Mouse (Mus musculus): Measurements from ENCODE around the gene Kdm2b.

Gene Kdm2b

GRCm38 (mm10) chr5:122890396-122890795 lies 99.2 kb downstream of the Kdm2b start:
- no peak for DNase-seq (ENCODE audit: low spot score)

DNA sequence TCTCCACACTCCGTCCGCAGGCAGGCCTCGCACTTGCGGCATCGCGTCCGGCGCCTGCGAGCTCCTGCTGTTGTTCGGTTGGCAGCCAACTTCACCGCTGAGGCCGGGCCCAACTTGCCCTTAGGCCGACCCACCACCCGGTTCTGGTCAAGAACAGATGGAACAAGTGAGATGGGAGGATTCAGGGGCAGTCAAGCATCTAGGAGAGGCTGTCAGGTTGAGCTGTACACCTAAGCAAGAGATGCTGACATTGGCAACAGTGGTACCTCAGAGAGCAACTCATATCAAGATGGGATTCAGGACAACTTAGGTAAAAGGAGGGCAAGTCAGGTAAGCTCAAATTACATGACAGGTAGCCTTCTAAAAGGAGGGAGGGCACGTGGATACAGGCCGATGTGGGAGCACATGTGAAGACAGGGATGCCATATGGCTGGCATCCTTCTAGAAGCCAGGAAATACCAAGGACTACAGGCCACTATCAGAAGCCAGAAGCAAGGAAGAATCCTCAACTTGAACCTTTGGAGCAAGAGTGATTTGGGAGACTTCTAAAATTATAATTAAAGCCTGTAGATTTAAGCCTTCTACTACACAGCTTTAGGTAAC lies 100.9 kb downstream of the Kdm2b start:
- DNase-seq (ENCODE audit: low spot score): no peak

DNA sequence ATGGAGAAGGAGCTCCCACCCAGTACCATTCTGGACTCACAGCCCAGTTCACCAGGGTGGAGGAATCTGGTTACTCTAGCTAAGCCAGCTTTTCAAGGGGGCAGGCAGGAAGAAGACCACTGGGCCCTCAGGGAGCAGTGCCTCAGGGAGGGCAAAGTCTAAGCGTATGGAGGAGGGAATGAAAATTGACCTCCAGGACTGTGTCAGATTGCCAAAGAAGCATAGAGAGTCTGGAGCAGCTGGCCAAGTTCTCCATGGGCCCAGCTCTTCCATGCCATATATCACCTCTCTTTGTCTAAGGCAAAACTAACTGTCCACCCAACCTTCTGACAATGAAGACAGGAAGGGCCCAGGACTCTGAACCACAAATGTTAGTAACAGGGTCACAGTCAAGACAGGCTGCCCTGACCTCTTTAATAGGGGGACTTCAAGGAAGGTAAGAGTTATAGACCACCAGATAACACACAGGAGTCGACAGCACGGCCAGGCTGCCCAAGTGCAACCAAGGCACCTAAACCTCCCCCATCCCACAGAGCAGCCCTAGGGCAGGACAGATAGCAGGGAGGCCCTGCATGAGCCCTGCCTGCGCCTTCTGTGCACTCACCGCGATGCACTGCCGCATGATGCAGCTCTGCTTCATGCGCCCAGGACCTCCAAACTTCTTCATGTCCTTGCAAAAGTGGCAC lies 101.6 kb downstream of the Kdm2b start:
- no peak for DNase-seq (ENCODE audit: low spot score)

DNA sequence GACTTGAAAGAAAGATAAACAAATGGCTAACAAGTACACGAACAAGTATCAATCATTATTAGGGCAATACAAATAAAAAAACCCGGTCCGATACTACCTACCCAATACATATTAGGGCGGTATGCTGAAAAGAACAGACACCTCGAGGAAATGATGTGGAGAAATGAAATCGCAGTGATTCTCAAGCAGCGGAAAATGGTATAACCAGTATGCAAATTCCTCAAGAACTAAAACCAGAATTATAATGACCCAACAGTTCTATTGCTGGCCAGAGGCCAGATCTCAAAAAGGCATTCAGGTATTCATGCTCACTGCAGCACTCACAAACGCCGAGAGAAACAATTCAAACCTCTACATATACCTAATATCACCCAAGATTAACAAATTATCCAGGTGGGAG lies 102.6 kb downstream of the Kdm2b start:
- no peak for DNase-seq (ENCODE audit: low spot score)

- DNase-seq (ENCODE audit: low spot score): no peak
Observed at GRCm38 (mm10) chr5:122884594-122885348, 104.9 kb downstream of the Kdm2b start.

DNA sequence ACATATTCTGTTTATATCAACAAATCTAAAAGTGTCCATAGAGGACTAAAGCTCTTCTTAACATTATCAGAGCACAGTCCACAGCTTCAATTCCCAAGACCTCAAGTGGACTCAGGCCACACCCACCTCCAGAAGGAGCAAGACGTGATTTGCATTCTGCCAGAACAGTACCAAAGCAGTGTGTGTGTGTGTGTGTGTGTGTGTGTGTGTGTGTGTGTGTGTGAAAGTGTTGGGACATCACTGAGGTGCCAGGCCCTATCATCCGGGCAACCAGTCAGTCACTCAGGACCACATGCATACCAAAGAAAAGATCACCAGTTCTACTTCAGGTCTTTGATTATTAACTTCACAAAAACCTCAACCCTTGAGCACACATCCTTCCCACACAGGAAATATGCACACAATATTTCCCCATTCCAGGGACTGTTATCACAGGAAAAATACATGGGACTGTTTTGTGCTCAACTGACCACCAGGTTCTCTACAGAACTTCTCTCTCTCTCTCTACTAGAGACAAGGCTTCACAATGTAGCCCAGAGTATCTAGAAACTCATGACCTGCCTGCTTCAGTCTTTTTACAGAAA lies 105.9 kb downstream of the Kdm2b start:
- DNase-seq (ENCODE audit: low spot score): no peak

DNA sequence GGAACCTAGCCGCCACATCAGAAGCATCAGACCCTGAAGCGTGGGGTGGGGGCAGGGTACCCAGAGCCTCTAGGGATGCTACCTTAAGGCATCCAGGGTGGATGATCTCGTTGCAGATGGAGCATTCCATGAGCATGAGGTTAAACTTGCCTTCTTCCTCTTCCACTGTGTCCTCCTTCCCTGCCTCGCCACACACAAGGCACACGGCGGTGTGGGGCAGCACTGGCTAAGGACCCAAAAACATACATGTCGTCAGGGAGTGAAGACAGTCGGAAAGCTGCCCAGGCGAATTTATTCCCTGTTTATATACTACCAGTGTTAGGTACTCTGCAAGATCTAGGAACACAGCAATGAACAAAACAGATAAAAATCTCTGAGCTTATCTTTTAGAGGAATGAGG lies 106.4 kb downstream of the Kdm2b start:
- no peak for DNase-seq (ENCODE audit: low spot score)

DNA sequence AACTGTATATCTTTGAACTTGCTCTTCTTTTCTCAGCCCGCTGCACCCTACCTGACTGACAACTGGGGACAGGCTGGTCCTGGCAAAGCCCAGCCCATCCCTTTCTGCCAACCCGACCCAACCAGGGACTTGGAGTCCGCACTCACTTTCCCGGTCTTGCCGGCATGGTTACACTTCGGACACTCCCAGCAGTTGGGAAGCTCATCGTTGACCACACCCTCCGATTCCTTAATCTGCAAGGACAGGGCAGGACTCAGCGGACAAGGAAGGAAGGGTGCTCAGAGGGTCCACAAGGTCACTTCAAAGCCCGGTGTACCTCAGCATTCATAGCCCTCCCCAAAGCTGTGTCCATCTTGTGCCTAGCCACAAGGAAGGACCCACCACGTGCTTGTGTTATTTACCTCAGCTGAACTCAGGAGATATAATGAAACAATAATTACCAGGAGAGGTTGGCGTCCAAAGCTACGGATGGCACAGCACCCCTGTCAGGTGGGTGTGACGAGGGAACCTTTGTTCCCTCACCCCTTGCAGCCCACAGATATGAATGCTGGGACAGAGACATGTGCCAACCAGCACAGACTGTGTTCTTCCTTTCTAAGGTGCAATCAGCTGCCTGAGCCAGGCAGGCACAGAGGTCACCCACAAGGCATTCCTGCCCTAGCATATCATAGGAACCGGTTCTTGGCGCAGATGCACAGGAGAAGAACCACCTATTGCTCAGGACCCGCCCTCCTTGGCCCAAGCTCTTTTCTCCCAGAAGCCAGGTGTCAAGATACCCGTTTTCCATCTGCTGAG lies 107.2 kb downstream of the Kdm2b start:
- no peak for DNase-seq (ENCODE audit: low spot score)

DNA sequence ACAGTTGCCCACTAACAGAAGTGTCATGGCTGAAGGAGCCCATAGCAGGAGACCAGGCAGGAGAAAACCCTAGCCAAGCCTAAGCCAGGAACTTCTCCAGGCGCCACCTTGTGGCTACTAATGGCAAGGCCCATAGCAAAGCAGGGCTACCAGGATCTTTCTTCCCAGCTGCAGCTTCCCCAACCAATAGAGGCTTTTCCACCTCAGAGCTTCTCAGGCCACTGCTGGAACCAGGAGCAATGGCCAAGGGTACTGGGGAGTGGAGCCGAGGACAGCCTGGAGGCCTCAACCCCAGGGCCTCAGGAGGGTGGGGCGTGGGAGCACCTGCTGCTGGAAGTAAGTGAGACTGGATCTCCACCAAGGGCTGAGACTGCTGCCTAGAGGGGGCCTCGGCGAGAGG lies 108.3 kb downstream of the Kdm2b start:
- no peak for DNase-seq (ENCODE audit: low spot score)

- DNase-seq (ENCODE audit: low spot score): no peak
Observed at GRCm38 (mm10) chr5:122880241-122880980, 109.2 kb downstream of the Kdm2b start.

DNA sequence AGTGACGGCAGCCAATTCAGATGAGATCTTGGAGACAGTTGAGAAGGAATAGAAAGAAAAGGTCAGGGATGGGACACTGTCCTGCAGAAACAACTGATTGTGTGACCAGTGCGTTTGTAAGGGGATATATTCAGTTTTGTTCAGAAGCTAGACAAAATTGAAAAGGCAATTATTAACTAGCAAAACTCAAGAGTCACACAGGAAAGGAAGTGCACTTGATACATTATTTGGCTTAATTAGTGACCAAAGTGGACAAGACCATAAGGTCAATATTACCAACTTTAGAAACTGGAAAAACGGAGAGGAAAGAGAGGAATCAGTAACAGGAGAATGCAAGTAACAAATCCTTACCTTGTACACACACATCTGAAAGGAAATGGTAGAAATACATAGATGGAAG lies 113.0 kb downstream of the Kdm2b start:
- no peak for DNase-seq (ENCODE audit: low spot score)

DNA sequence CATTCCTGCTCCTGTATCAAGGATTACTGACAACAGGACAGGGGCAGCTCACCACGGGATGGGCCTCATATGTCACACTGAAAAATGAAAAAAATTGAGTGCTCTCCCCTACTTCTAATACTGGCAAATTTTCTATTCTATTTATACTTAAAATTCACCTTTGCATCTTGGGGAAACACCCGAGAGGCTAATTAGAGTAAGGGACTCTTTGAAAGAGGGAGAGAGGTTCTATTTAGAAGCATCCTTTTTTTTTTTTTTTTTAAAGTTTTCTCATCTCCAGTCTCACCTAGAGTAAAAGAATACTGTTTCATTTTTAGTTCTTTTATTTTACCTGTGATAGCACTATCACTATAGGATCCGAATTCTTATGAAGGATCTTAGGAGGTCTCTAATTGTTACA lies 115.3 kb downstream of the Kdm2b start:
- no peak for DNase-seq (ENCODE audit: low spot score)

GRCm38 (mm10) chr5:122873573-122873972 lies 116.0 kb downstream of the Kdm2b start:
- no peak for DNase-seq (ENCODE audit: low spot score)

GRCm38 (mm10) chr5:122872626-122873025 lies 117.0 kb downstream of the Kdm2b start:
- no peak for DNase-seq (ENCODE audit: low spot score)

DNA sequence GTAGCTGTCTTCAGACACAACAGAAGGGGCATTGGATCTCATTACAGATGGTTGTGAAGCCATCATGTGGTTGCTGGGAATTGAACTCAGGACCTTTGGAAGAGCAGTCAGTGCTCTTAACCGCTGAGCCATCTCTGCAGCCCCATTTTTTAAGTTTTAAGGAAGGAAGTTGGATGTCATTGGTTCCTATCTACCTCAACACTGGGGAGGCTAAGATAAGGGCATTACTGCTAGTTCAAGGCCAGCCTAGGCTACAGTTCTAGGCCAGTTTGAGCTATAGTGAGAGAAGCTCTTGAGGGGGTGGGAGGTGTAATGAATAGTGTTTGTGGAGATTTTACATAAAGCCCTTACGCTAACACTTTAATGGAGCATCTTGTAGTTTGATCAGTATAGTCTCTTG lies 126.6 kb downstream of the Kdm2b start:
- DNase-seq (ENCODE audit: low spot score): no peak

DNA sequence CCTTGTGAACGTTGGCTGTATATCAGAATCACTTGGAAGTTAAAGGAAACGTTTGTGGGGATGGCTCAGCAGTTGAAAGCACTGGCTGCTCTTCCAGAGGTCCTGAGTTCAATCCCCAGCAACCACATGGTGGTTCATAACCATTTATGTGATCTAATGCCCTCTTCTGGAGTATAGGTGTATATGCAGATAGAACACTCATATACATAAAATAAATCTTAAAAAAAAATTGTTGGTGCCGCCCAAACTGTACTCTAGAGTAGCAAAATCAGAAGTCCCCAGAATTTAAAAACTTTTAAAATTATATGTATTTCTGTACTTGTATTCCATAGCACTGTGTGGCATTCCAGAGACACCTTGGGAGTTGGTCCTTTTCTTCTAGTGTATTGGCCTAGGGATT lies 133.8 kb downstream of the Kdm2b start:
- DNase-seq (ENCODE audit: low spot score): no peak

DNA sequence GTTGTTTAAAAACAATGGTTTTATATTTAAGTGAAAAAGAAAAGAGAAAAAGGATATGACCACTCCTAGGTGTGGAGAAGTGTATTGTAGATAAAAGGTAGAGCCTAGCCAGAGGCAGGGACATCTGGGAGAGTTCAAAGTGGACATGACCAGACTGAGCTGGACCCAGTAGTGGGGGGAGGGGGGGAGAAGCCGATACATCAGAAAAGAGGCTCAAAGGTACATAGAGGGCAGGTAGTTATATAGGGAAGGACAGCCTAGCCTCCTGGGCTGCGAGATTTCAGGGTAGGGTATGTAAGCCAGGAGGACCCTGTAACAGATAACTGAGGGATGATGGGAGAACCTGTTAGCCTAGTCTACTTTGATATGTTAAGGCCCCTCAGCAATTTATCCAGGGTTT lies 137.0 kb downstream of the Kdm2b start:
- DNase-seq (ENCODE audit: low spot score): no peak

GRCm38 (mm10) chr5:122850319-122851002 lies 139.2 kb downstream of the Kdm2b start:
- DNase-seq (ENCODE audit: low spot score): peak; percentile 54

DNA sequence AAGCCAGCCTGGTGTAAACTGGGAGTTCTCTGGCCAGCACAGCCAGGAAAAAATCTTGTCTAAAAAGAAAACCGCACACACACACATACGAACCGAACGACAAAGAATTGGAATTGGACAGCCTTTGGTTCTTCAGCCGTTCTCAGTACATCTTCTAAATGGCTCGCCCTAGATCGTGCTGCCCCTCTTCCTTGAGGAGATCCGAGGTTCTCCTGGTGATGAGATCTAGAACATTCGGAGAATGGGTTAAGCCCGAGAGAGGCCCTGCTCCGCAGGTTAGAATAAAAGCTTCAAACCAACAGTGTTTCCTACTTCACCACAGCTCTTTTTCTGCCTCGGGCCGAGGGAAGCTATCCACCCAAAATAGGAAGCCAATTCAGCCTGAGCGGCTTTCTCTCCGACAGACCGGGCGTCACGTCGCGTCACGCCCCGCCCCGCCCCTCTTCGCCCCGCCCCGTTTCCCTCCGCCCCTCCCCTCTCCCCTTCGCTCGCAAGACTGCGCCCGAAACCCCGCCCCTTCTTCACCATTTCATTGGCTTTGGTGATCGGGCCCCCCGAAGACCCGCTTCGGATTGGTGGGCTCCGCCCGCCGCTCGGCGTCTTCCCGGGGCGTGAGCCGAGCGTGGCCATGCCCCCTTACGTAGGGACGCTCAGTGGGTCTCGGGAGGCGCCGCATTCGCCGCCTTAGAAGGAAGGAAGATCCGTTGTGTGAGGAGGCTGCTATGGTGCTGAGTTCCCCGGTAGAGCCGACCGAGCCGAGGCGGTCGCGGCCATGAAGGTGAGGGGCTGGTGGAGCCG lies 139.9 kb downstream of the Kdm2b start, which contains the start of gene Rnf34:
TSS of gene Rnf34 (plus strand) at position 528 of the 798 bp plus-strand sequence.
- DNase-seq (ENCODE audit: low spot score): peak; percentile 99

DNA sequence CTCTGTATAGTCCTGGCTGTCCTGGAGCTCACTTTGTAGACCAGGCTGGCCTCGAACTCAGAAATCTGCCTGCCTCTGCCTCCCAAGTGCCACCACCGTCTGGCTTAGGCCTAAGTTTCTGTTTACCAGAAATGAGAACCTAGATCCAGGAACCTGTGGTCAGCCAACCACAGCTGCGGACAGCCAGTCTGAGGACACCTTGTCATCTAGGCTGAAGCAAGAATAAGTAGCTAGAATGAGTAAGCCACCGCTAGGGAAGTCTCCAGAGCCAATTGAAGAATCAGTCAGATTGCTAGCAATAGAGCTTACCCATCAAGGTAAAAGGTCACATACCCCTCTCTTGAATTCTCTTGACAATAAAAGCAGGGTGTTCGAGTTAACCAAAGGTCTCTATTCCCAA lies 145.8 kb downstream of the Kdm2b start:
- no peak for DNase-seq (ENCODE audit: low spot score)
